25 mouse cellular contexts compared by ENCODE assay signal in the genomic region with DNA sequence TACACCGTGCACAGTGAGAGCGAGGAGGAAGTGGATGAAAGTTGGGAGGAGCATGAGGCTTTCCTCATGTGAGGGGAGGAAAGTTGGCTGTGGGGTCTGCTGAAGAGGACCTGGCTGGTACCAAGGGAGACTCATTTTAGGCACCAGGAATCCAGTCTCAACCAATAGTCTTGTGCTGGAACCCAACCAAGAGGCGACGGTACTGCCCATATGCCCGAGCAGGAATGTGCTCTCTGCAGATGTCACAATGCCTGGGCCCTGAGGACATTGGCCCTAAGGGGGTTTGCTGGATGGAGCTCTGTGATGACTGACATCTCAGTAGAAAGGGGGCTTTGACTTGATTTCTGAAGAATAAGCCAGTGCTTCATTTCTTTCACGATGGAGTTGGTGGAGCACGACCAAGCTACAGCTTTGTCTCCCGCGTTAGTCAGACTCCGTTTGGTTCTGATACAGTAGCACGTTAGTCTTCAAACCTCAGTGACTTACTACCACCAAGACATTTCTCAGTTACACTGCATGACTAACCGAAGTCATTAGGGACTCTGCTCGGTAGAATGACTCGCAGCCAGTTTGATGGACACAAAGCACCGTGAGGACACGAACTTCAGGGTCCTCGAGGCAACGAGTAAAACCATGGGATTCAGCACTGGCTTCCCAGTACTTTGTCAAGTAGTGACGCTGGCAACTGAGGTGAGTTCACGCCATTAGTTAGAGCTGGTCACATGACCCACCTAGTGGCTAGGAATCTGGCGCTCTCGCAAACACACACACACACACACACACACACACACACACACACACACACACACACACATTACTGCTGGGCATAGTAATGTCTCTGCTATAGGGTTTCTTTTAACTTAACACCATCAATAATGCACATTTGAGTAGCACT. TPM values are rescaled to one million over a fixed set of nuclear protein-coding genes. Genes with fewer than 3 reads are reported as not detected.
DNase-seq lines count a peak whose midpoint lies in the region; ATAC-seq and TF ChIP-seq lines count a peak whose summit lies in the region.
"Had no signal": no experiment of that assay in that cellular context is flagged by ENCODE, and none has a peak within 500 bp of the region (broad histone marks: within the 10 kb centered on the region; RNA-seq: fewer than 3 reads in every experiment).

No protein-coding gene starts in this region.

- H3K4me1 ChIP-seq in intestine, embryonic 15.5 days (replicated peaks) = 0 out of 2 replicates have a peak, but pooled peaks cover 9% of the 10 kb centered on the region
- H3K4me1 ChIP-seq in intestine, postnatal 0 days (replicated peaks; ENCODE audit: control insufficient read depth, insufficient read depth, low read length) = peaks cover 19% of the 10 kb centered on the region
- H3K4me1 ChIP-seq in midbrain, embryonic 11.5 days (ENCODE audit: control insufficient read depth, insufficient read depth, low read length) = no peaks in the 10 kb centered on the region
- H3K4me1 ChIP-seq in midbrain, embryonic 15.5 days = no peaks in the 10 kb centered on the region
- peaks cover 6% of the 10 kb centered on the region for H3K4me1 ChIP-seq in embryonic facial prominence, embryonic 15.5 days
- H3K4me1 ChIP-seq: stomach, embryonic 15.5 days had no signal

- H3K4me2 ChIP-seq in intestine, embryonic 15.5 days (replicated peaks) = no peak overlapping the region
- no peak overlapping the region for H3K4me2 ChIP-seq in intestine, postnatal 0 days (replicated peaks; ENCODE audit: low read depth)
- H3K4me2 ChIP-seq in midbrain, embryonic 11.5 days = no peak overlapping the region
- no peak overlapping the region for H3K4me2 ChIP-seq in midbrain, embryonic 15.5 days
- H3K4me2 ChIP-seq in embryonic facial prominence, embryonic 15.5 days (replicated peaks) = no peak overlapping the region
- H3K4me2 ChIP-seq in myocyte (ENCODE audit: low read depth) = no peak overlapping the region
- H3K4me2 ChIP-seq: embryonic facial prominence, embryonic 12.5 days; hindbrain, embryonic 12.5 days; limb, embryonic 13.5 days; lung, embryonic 15.5 days; midbrain, embryonic 12.5 days; neural tube, embryonic 15.5 days; stomach, embryonic 15.5 days had no signal

- ATAC-seq in intestine, embryonic 15.5 days = no peak
- no peak for ATAC-seq in intestine, postnatal 0 days
- no peak for ATAC-seq in midbrain, embryonic 11.5 days (ENCODE audit: low FRiP score)
- ATAC-seq in midbrain, embryonic 15.5 days (replicated peaks) = no peak
- no peak for ATAC-seq in embryonic facial prominence, embryonic 15.5 days (ENCODE audit: insufficient number of reproducible peaks, low FRiP score, low TSS enrichment, low read depth)
- ATAC-seq: activated CD4-positive, CD25-positive, alpha-beta regulatory T cell, adult 4 months had no signal

- H3K27me3 ChIP-seq in intestine, embryonic 15.5 days (replicated peaks) = no peaks in the 10 kb centered on the region
- no peaks in the 10 kb centered on the region for H3K27me3 ChIP-seq in intestine, postnatal 0 days (replicated peaks; ENCODE audit: control insufficient read depth, insufficient read depth, low read length)
- no peaks in the 10 kb centered on the region for H3K27me3 ChIP-seq in midbrain, embryonic 11.5 days (ENCODE audit: control insufficient read depth, insufficient read depth, low read length)
- no peaks in the 10 kb centered on the region for H3K27me3 ChIP-seq in midbrain, embryonic 15.5 days (replicated peaks)
- H3K27me3 ChIP-seq in embryonic facial prominence, embryonic 15.5 days = no peaks in the 10 kb centered on the region
- no peaks in the 10 kb centered on the region for H3K27me3 ChIP-seq in myocyte (ENCODE audit: control insufficient read depth, insufficient read depth, insufficient read length)
- H3K27me3 ChIP-seq: embryonic facial prominence, embryonic 12.5 days; hindbrain, embryonic 12.5 days; limb, embryonic 13.5 days; lung, embryonic 15.5 days; midbrain, embryonic 12.5 days; neural tube, embryonic 15.5 days; stomach, embryonic 15.5 days had no signal

- no peak overlapping the region for H3K9ac ChIP-seq in intestine, embryonic 15.5 days
- H3K9ac ChIP-seq in intestine, postnatal 0 days (ENCODE audit: low read depth, low read length) = no peak overlapping the region
- no peak overlapping the region for H3K9ac ChIP-seq in midbrain, embryonic 11.5 days (ENCODE audit: low read length)
- no peak overlapping the region for H3K9ac ChIP-seq in midbrain, embryonic 15.5 days
- H3K9ac ChIP-seq in embryonic facial prominence, embryonic 15.5 days = no peak overlapping the region
- H3K9ac ChIP-seq: embryonic facial prominence, embryonic 12.5 days; forebrain, postnatal 0 days; hindbrain, embryonic 12.5 days; limb, embryonic 13.5 days; lung, embryonic 15.5 days; midbrain, embryonic 12.5 days; neural tube, embryonic 15.5 days; stomach, embryonic 15.5 days had no signal

- TF ChIP-seq CTCF in intestine, postnatal 0 days (IDR thresholded peaks at IDR 0.05; ENCODE audit: low read depth) = no peak

- 93% methylated on average over 22 of the region's 22 CpGs for WGBS in intestine, embryonic 15.5 days
- 89% methylated on average over 22 of the region's 22 CpGs for WGBS in intestine, postnatal 0 days
- 91% methylated on average over 22 of the region's 22 CpGs for WGBS in midbrain, embryonic 11.5 days
- WGBS in midbrain, embryonic 15.5 days = 83% methylated on average over 22 of the region's 22 CpGs
- 82% methylated on average over 22 of the region's 22 CpGs for WGBS in embryonic facial prominence, embryonic 15.5 days

- peaks cover 65% of the 10 kb centered on the region for H3K79me2 ChIP-seq in myocyte (ENCODE audit: control insufficient read depth, insufficient read depth)

- H3K9me3 ChIP-seq in intestine, embryonic 15.5 days = no peaks in the 10 kb centered on the region
- H3K9me3 ChIP-seq in intestine, postnatal 0 days (ENCODE audit: control insufficient read depth) = no peaks in the 10 kb centered on the region
- no peaks in the 10 kb centered on the region for H3K9me3 ChIP-seq in midbrain, embryonic 11.5 days (ENCODE audit: control insufficient read depth, low read length)
- H3K9me3 ChIP-seq in midbrain, embryonic 15.5 days = no peaks in the 10 kb centered on the region
- H3K9me3 ChIP-seq in embryonic facial prominence, embryonic 15.5 days (replicated peaks) = no peaks in the 10 kb centered on the region
- H3K9me3 ChIP-seq: embryonic facial prominence, embryonic 12.5 days; heart, embryonic 10.5 days; hindbrain, embryonic 12.5 days; limb, embryonic 13.5 days; lung, embryonic 15.5 days; midbrain, embryonic 12.5 days; neural tube, embryonic 15.5 days; stomach, embryonic 15.5 days had no signal

- TF ChIP-seq POLR2A in myocyte (IDR thresholded peaks at IDR 0.05; ENCODE audit: insufficient read length, low read depth) = no peak

- peak overlapping the region; percentile 80; the same call in 1 of the 2 replicates for H3K27ac ChIP-seq in intestine, embryonic 15.5 days
- no peak overlapping the region for H3K27ac ChIP-seq in intestine, postnatal 0 days (ENCODE audit: low read depth, low read length)
- H3K27ac ChIP-seq in midbrain, embryonic 11.5 days (ENCODE audit: low read depth, low read length) = no peak overlapping the region
- no peak overlapping the region for H3K27ac ChIP-seq in midbrain, embryonic 15.5 days
- 0 out of 2 replicates have a peak overlapping the region, but pooled peaks have one; percentile 18 for H3K27ac ChIP-seq in embryonic facial prominence, embryonic 15.5 days (replicated peaks)
- H3K27ac ChIP-seq: embryonic facial prominence, embryonic 12.5 days; heart, embryonic 10.5 days; hindbrain, embryonic 12.5 days; limb, embryonic 13.5 days; lung, embryonic 15.5 days; macrophage; midbrain, embryonic 12.5 days; neural tube, embryonic 15.5 days; stomach, embryonic 15.5 days had no signal

- no peaks in the 10 kb centered on the region for H3K36me3 ChIP-seq in intestine, embryonic 15.5 days
- no peaks in the 10 kb centered on the region for H3K36me3 ChIP-seq in intestine, postnatal 0 days (ENCODE audit: control insufficient read depth, insufficient read depth)
- no peaks in the 10 kb centered on the region for H3K36me3 ChIP-seq in midbrain, embryonic 11.5 days (ENCODE audit: control insufficient read depth, insufficient read depth, low read length)
- H3K36me3 ChIP-seq in midbrain, embryonic 15.5 days (replicated peaks) = no peaks in the 10 kb centered on the region
- H3K36me3 ChIP-seq in embryonic facial prominence, embryonic 15.5 days = no peaks in the 10 kb centered on the region
- peaks cover 15% of the 10 kb centered on the region for H3K36me3 ChIP-seq in myocyte (ENCODE audit: control insufficient read depth, insufficient read depth)
- H3K36me3 ChIP-seq: embryonic facial prominence, embryonic 12.5 days; heart, embryonic 10.5 days; hindbrain, embryonic 12.5 days; limb, embryonic 13.5 days; lung, embryonic 15.5 days; midbrain, embryonic 12.5 days; neural tube, embryonic 15.5 days; stomach, embryonic 15.5 days had no signal

- DNase-seq in midbrain, embryonic 11.5 days (ENCODE audit: low spot score, missing footprints) = peak; percentile 54
- no peak for DNase-seq in right cerebral cortex, postnatal 36 days (ENCODE audit: low spot score in 2 of 2)
- DNase-seq in embryo, embryonic 10 days (ENCODE audit: low spot score) = no peak
- DNase-seq: adrenal gland, postnatal 36 days; cerebellum, adult 8-10 months; gastrocnemius, postnatal 36 days; kidney, adult 11 months; right cerebral cortex, postnatal 14 days; thymus, adult 2 months had no signal

- no peak overlapping the region for H3K4me3 ChIP-seq in intestine, embryonic 15.5 days (replicated peaks)
- H3K4me3 ChIP-seq in intestine, postnatal 0 days (ENCODE audit: low read depth, low read length) = no peak overlapping the region
- H3K4me3 ChIP-seq in midbrain, embryonic 11.5 days (ENCODE audit: low read depth, low read length) = no peak overlapping the region
- no peak overlapping the region for H3K4me3 ChIP-seq in midbrain, embryonic 15.5 days
- H3K4me3 ChIP-seq in embryonic facial prominence, embryonic 15.5 days (replicated peaks) = no peak overlapping the region
- no peak overlapping the region for H3K4me3 ChIP-seq in myocyte
- H3K4me3 ChIP-seq: embryonic facial prominence, embryonic 12.5 days; heart, embryonic 10.5 days; hindbrain, embryonic 12.5 days; limb, embryonic 13.5 days; lung, embryonic 15.5 days; midbrain, embryonic 12.5 days; neural tube, embryonic 15.5 days; stomach, embryonic 15.5 days had no signal

- H3ac ChIP-seq in myocyte (ENCODE audit: control insufficient read depth, insufficient read length) = no peak overlapping the region

RNA-seq across cellular contexts. Expression of a gene that starts 17.5 kb away (rescaled TPM):
- 2.2 and 2.3 TPM in 2 replicates for polyA plus RNA-seq in intestine, embryonic 15.5 days (2015; fragmentation: Nextera tagmentation; extraction: Ambion mirVana)
- polyA plus RNA-seq in intestine, postnatal 0 days (2015; fragmentation: Nextera tagmentation; extraction: Ambion mirVana) = 2.5 TPM in 2 replicates
- polyA plus RNA-seq in midbrain, embryonic 11.5 days (2014; fragmentation: Nextera tagmentation; extraction: Ambion mirVana) = 1.9 and 2.7 TPM in 2 replicates
- polyA plus RNA-seq in midbrain, embryonic 15.5 days (2015; fragmentation: Nextera tagmentation; extraction: Ambion mirVana) = 4.1 and 4.3 TPM in 2 replicates
- 6.8 and 7.6 TPM in 2 replicates for polyA plus RNA-seq in embryonic facial prominence, embryonic 15.5 days (2015; fragmentation: Nextera tagmentation; extraction: Ambion mirVana)
- polyA plus RNA-seq in myocyte (2012; fragmentation: generic; extraction: Trizol) = 72.4 TPM
- polyA plus RNA-seq: macrophage had no signal

RNA-seq across cellular contexts. Expression of a gene that starts 55.4 kb away (rescaled TPM):
- 270 and 286 TPM in 2 replicates for polyA plus RNA-seq in intestine, embryonic 15.5 days (2015; fragmentation: Nextera tagmentation; extraction: Ambion mirVana)
- polyA plus RNA-seq in intestine, postnatal 0 days (2015; fragmentation: Nextera tagmentation; extraction: Ambion mirVana) = 180 and 188 TPM in 2 replicates
- 435 and 478 TPM in 2 replicates for polyA plus RNA-seq in midbrain, embryonic 11.5 days (2014; fragmentation: Nextera tagmentation; extraction: Ambion mirVana)
- 480 and 512 TPM in 2 replicates for polyA plus RNA-seq in midbrain, embryonic 15.5 days (2015; fragmentation: Nextera tagmentation; extraction: Ambion mirVana)
- 330 and 347 TPM in 2 replicates for polyA plus RNA-seq in embryonic facial prominence, embryonic 15.5 days (2015; fragmentation: Nextera tagmentation; extraction: Ambion mirVana)
- polyA plus RNA-seq in myocyte (2012; fragmentation: generic; extraction: Trizol) = 406 TPM

Comparison
In these comparisons a context has a peak if more than half of its experiments do, and no peak if none do; other contexts are left out.
1. H3K27ac ChIP-seq: peak in intestine, embryonic 15.5 days (single experiment) and embryonic facial prominence, embryonic 15.5 days (single experiment); none in intestine, postnatal 0 days (single experiment), midbrain, embryonic 11.5 days (single experiment) and midbrain, embryonic 15.5 days (single experiment).